Mouse (Mus musculus): ENCODE data around the gene Cirbp. TPM values are rescaled to one million over a fixed set of nuclear protein-coding genes. Genes with fewer than 3 reads are reported as not detected.

The Cirbp gene
- polyA plus RNA-seq, 1 experiment, result 30.9 TPM

DNA sequence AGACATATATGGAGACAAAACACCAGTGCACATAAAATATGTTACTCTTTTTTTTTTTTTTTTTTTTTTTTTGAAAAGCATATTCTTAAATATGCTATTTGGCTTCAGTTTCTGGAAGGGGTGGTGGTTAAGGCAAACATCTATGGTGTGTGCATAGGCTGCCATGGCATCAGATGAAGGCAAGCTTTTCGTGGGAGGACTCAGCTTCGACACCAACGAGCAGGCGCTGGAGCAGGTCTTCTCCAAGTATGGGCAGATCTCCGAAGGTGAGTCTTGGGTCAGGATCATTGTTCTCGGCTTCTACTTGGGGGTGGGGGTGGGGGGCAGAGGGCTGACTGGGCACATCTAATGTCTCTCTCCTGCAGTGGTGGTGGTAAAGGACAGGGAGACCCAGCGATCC, 3.9 kb downstream of the Cirbp start:
- H3K27me3 ChIP-seq (ENCODE audit: control insufficient read depth, insufficient read depth, insufficient read length), result no peaks in the 10 kb centered on the region
- H3K79me2 ChIP-seq (ENCODE audit: control insufficient read depth, insufficient read depth), result peaks cover 25% of the 10 kb centered on the region
- no peak overlapping the region for H3K4me3 ChIP-seq (ENCODE audit: insufficient read depth, poor library complexity, severe bottlenecking)
- H3K36me3 ChIP-seq (ENCODE audit: control insufficient read depth, insufficient read depth), result peaks cover 31% of the 10 kb centered on the region
- H3K79me3 ChIP-seq (ENCODE audit: low read depth), result peaks cover 13% of the 10 kb centered on the region
- H3ac ChIP-seq (ENCODE audit: control insufficient read depth, insufficient read length, low read depth), result no peak overlapping the region
- no peak for TF ChIP-seq CEBPB (IDR thresholded peaks at IDR 0.05; ENCODE audit: low read depth)
- TF ChIP-seq MYOG (IDR thresholded peaks at IDR 0.05; ENCODE audit: control insufficient read depth, extremely low read depth, insufficient read length), result no peak
- TF ChIP-seq MYOD1 (IDR thresholded peaks at IDR 0.05; ENCODE audit: control insufficient read depth, insufficient read length, low read depth), result no peak
- no peak for TF ChIP-seq FOSL1 (IDR thresholded peaks at IDR 0.05; ENCODE audit: insufficient read depth, low read length, poor library complexity, severe bottlenecking)
- TF ChIP-seq USF1 (IDR thresholded peaks at IDR 0.05; ENCODE audit: low read depth), result no peak

- Histone ChIP-seq H3ac (ENCODE audit: control insufficient read depth, insufficient read length, low read depth) (no peak overlapping the region), H3K4me3 (ENCODE audit: insufficient read depth, poor library complexity, severe bottlenecking) (no peak overlapping the region), H3K79me2 (ENCODE audit: control insufficient read depth, insufficient read depth) (peaks cover 25% of the 10 kb centered on the region), H3K36me3 (ENCODE audit: control insufficient read depth, insufficient read depth) (peaks cover 31% of the 10 kb centered on the region), H3K79me3 (ENCODE audit: low read depth) (peaks cover 13% of the 10 kb centered on the region), H3K27me3 (ENCODE audit: control insufficient read depth, insufficient read depth, insufficient read length) (no peaks in the 10 kb centered on the region)
- TF ChIP-seq CTCF (IDR thresholded peaks at IDR 0.05; ENCODE audit: control insufficient read depth, insufficient read depth, insufficient read length) (no peak), USF1 (IDR thresholded peaks at IDR 0.05; ENCODE audit: low read depth) (no peak), CEBPB (IDR thresholded peaks at IDR 0.05; ENCODE audit: low read depth) (no peak), MYOG (IDR thresholded peaks at IDR 0.05; ENCODE audit: control insufficient read depth, extremely low read depth, insufficient read length) (no peak), MAX (IDR thresholded peaks at IDR 0.05) (no peak), MYOD1 (IDR thresholded peaks at IDR 0.05; ENCODE audit: control insufficient read depth, insufficient read length, low read depth) (no peak), FOSL1 (IDR thresholded peaks at IDR 0.05; ENCODE audit: insufficient read depth, low read length, poor library complexity, severe bottlenecking) (no peak)
Measured at GRCm38 (mm10) chr10:80170052-80170451, 4.3 kb downstream of the Cirbp start.

DNA sequence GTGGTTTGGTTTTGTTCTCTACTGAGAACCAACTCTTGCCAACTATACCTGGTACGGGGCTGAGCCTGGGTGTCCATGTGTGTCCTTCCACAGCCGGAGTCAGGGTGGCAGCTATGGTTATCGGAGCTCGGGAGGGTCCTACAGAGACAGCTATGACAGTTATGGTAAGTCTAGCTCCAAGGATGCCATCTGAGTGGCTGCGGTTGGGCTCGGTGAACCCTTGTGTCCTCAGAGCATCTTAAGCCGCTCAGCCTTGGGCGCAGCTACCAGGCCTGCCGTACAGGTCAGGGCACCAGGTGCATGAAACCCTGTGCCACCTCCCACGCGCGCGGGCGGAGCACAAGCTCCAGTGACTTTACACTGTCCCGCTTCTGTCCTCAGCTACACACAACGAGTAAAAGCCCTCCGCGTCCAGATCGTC, 4.8 kb downstream of the Cirbp start:
- Histone ChIP-seq H3K79me2 (ENCODE audit: control insufficient read depth, insufficient read depth) (peaks cover 25% of the 10 kb centered on the region), H3K79me3 (ENCODE audit: low read depth) (peaks cover 13% of the 10 kb centered on the region), H3K4me3 (ENCODE audit: insufficient read depth, poor library complexity, severe bottlenecking) (no peak overlapping the region), H3K27me3 (ENCODE audit: control insufficient read depth, insufficient read depth, insufficient read length) (no peaks in the 10 kb centered on the region), H3K36me3 (ENCODE audit: control insufficient read depth, insufficient read depth) (peaks cover 31% of the 10 kb centered on the region), H3ac (ENCODE audit: control insufficient read depth, insufficient read length, low read depth) (no peak overlapping the region)
- TF ChIP-seq USF1 (IDR thresholded peaks at IDR 0.05; ENCODE audit: low read depth) (no peak), MAX (IDR thresholded peaks at IDR 0.05) (no peak), CTCF (IDR thresholded peaks at IDR 0.05; ENCODE audit: control insufficient read depth, insufficient read depth, insufficient read length) (no peak), FOSL1 (IDR thresholded peaks at IDR 0.05; ENCODE audit: insufficient read depth, low read length, poor library complexity, severe bottlenecking) (no peak), MYOD1 (IDR thresholded peaks at IDR 0.05; ENCODE audit: control insufficient read depth, insufficient read length, low read depth) (no peak), MYOG (IDR thresholded peaks at IDR 0.05; ENCODE audit: control insufficient read depth, extremely low read depth, insufficient read length) (no peak), CEBPB (IDR thresholded peaks at IDR 0.05; ENCODE audit: low read depth) (no peak)

DNA sequence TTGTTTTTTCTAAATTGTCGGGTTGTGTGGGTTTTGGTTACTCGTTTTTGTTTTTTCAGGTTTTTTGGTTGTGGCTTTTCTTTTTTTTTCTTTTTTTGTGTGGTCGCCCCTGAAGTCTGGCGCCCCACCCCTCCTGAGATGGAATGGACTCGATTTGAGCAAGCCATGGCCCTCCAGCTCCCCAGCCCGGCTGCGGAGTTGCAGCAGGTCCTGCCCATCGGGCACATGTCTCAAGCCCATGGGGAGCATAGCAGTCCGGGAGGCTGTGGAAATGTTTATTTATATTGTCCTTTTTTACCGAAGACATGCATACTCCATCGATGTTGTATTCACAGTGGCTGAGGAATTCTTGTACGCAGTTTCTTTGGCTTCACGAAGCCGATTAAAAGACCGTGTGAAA, 5.5 kb downstream of the Cirbp start:
- no peak for TF ChIP-seq USF1 (IDR thresholded peaks at IDR 0.05; ENCODE audit: low read depth)
- Histone ChIP-seq H3K27me3 (ENCODE audit: control insufficient read depth, insufficient read depth, insufficient read length) (no peaks in the 10 kb centered on the region), H3K79me2 (ENCODE audit: control insufficient read depth, insufficient read depth) (peaks cover 25% of the 10 kb centered on the region), H3ac (ENCODE audit: control insufficient read depth, insufficient read length, low read depth) (no peak overlapping the region), H3K4me3 (ENCODE audit: insufficient read depth, poor library complexity, severe bottlenecking) (no peak overlapping the region), H3K36me3 (ENCODE audit: control insufficient read depth, insufficient read depth) (peaks cover 31% of the 10 kb centered on the region), H3K79me3 (ENCODE audit: low read depth) (peaks cover 13% of the 10 kb centered on the region)

DNA sequence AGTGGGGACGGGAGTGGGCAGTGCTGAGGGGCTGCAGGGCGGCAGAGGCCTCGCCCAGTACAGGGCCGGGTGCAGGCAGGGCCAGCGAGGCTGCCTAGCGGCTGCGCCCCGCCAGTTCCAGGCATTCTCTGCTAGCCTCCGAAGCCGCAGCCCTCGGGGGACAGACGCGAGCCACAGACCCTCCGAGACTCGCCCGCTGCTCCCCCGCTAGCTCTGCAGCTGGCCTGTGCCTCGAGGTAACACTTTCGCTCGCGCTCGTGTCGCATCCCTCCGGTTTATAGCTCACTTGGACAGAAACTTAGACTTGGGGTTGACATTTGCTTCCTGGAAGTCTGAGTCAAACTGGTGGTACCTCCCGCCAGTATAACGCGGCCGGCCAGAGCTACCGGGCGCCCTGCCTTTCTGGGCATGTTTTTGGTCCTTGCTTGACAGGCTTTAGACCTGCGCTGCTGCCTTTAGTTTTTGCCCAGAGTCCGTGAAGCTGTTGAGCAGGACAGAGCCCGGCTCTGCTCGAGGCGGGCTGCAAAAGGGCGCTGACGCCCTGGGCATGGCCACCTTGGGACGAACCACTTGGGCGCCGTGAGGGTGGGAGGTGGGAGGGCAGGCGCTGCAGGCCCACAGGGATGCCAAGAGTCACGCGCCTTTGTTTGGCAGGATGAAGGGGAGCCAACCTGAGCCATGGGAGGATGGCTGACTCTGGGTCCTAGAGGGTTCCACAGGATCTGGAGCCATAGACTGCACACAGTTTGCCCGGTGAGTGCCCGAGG, 6.2 kb downstream of the Cirbp start:
- peaks cover 13% of the 10 kb centered on the region for H3K79me3 ChIP-seq (ENCODE audit: low read depth)
- H3K27me3 ChIP-seq (ENCODE audit: control insufficient read depth, insufficient read depth, insufficient read length), result no peaks in the 10 kb centered on the region
- peak overlapping the region; percentile 9 for H3ac ChIP-seq (ENCODE audit: control insufficient read depth, insufficient read length, low read depth)
- no peak for TF ChIP-seq MYOG (IDR thresholded peaks at IDR 0.05; ENCODE audit: control insufficient read depth, extremely low read depth, insufficient read length)
- no peak for TF ChIP-seq MAX (IDR thresholded peaks at IDR 0.05)
- no peak for TF ChIP-seq CEBPB (IDR thresholded peaks at IDR 0.05; ENCODE audit: low read depth)
- TF ChIP-seq CTCF (IDR thresholded peaks at IDR 0.05; ENCODE audit: control insufficient read depth, insufficient read depth, insufficient read length), result no peak
- no peak for TF ChIP-seq MYOD1 (IDR thresholded peaks at IDR 0.05; ENCODE audit: control insufficient read depth, insufficient read length, low read depth)
- no peak for TF ChIP-seq FOSL1 (IDR thresholded peaks at IDR 0.05; ENCODE audit: insufficient read depth, low read length, poor library complexity, severe bottlenecking)
- no peak for TF ChIP-seq USF1 (IDR thresholded peaks at IDR 0.05; ENCODE audit: low read depth)
- peaks cover 25% of the 10 kb centered on the region for H3K79me2 ChIP-seq (ENCODE audit: control insufficient read depth, insufficient read depth)
- peak overlapping the region; percentile 41 for H3K4me3 ChIP-seq (ENCODE audit: insufficient read depth, poor library complexity, severe bottlenecking)
- H3K36me3 ChIP-seq (ENCODE audit: control insufficient read depth, insufficient read depth), result peaks cover 31% of the 10 kb centered on the region
